Mouse (Mus musculus) CH12.LX (cell line): Measurements from ENCODE around the gene Unk. TPM values are rescaled to one million over a fixed set of nuclear protein-coding genes. Genes with fewer than 3 reads are reported as not detected.

Source experiments
- DNase-seq: peaks from one replicate; pipeline ENCODE4 v3.0.0-alpha.2; 2013; ENCODE audit errors: extremely low read depth
- H3K27ac ChIP-seq: 2 replicates; pipeline ENCODE4 v1.5.1; 2012; ENCODE audit warnings: low read depth, mild to moderate bottlenecking, control low read depth, moderate library complexity; ENCODE audit not compliant: insufficient read depth
- H3K27me3 ChIP-seq: replicated peaks from 2 replicates; pipeline ENCODE3; 2012; ENCODE audit warnings: inconsistent platforms
- H3K36me3 ChIP-seq, 2 experiments: replicated peaks in 1 of 2; 2 replicates each; pipeline versions ENCODE3 to v1.6.1; 2012; ENCODE audit warnings: inconsistent platforms in 1 of 2, low read length in 1 of 2, mild to moderate bottlenecking in 1 of 2, mixed read lengths in 1 of 2, moderate library complexity in 1 of 2; ENCODE audit not compliant: control insufficient read depth in 1 of 2, insufficient read depth in 1 of 2
- H3K4me1 ChIP-seq, 2 experiments: 2 replicates each; pipeline ENCODE4 v1.6.1; 2012; ENCODE audit warnings: inconsistent platforms in 1 of 2, moderate library complexity in 1 of 2; ENCODE audit not compliant: insufficient read depth in 2 of 2, control insufficient read depth in 1 of 2
- H3K4me2 ChIP-seq: 2 replicates; pipeline ENCODE4 v1.6.1; 2012; ENCODE audit warnings: low read depth, mild to moderate bottlenecking, control low read depth; ENCODE audit not compliant: poor library complexity, insufficient read depth, severe bottlenecking
- H3K4me3 ChIP-seq, 3 experiments: fragments of 150-350 bp in 1 of 3; sonication (generic) in 1 of 3; replicated peaks in 1 of 3; 2 replicates each; pipeline versions ENCODE3 to v1.5.1; 2011 to 2012; ENCODE audit warnings: low read depth in 2 of 3, low read length in 2 of 3, mild to moderate bottlenecking in 2 of 3, moderate library complexity in 2 of 3, control low read depth in 1 of 3, improper control_type of control experiment in 1 of 3, inconsistent platforms in 1 of 3, mixed read lengths in 1 of 3; ENCODE audit not compliant: poor library complexity in 1 of 3
- H3K79me2 ChIP-seq: replicated peaks from 2 replicates; pipeline ENCODE4 v1.6.1; 2012; ENCODE audit warnings: mild to moderate bottlenecking, moderate library complexity; ENCODE audit not compliant: control insufficient read depth, poor library complexity, insufficient read depth, severe bottlenecking; ENCODE audit errors: extremely low read depth
- H3K9ac ChIP-seq: 2 replicates; pipeline ENCODE4 v1.6.1; 2012; ENCODE audit warnings: low read depth, mild to moderate bottlenecking, control low read depth, moderate library complexity; ENCODE audit not compliant: insufficient read depth
- H3K9me3 ChIP-seq: replicated peaks from 2 replicates; pipeline ENCODE3; 2012; ENCODE audit warnings: low read length, inconsistent platforms, mixed read lengths
- CHD1 ChIP-seq: IDR thresholded peaks from 2 replicates; pipeline ENCODE4 v1.6.1; 2012; ENCODE audit warnings: low read depth, low read length, improper control_type of control experiment, inconsistent platforms
- CHD2 ChIP-seq: IDR thresholded peaks from 2 replicates; pipeline ENCODE4 v1.6.1; 2011; ENCODE audit warnings: low read length, improper control_type of control experiment
- CTCF ChIP-seq, 2 experiments: IDR thresholded peaks in 1 of 2; conservative IDR thresholded peaks in 1 of 2; 2 replicates each; pipeline ENCODE4 v1.5.1; 2011 to 2012; ENCODE audit warnings: low read depth in 2 of 2, low read length in 2 of 2, improper control_type of control experiment in 1 of 2, inconsistent platforms in 1 of 2, mild to moderate bottlenecking in 1 of 2, moderate library complexity in 1 of 2
- ETS1 ChIP-seq: conservative IDR thresholded peaks from 2 replicates; pipeline ENCODE4 v1.6.1; 2012; ENCODE audit warnings: low read depth, mild to moderate bottlenecking, inconsistent platforms, low read length, improper control_type of control experiment, moderate library complexity
- GABPA ChIP-seq: IDR thresholded peaks from 2 replicates; pipeline ENCODE4 v1.6.1; 2012; ENCODE audit warnings: low read depth, low read length, improper control_type of control experiment, inconsistent platforms; ENCODE audit not compliant: insufficient replicate concordance
- IRF4 ChIP-seq: IDR thresholded peaks from 2 replicates; pipeline ENCODE4 v1.6.1; 2014; ENCODE audit warnings: low read depth, mild to moderate bottlenecking, inconsistent platforms, low read length, improper control_type of control experiment
- JUND ChIP-seq: conservative IDR thresholded peaks from 2 replicates; pipeline ENCODE4 v1.6.1; 2011; ENCODE audit warnings: low read depth, low read length, improper control_type of control experiment
- KAT2A ChIP-seq: IDR thresholded peaks from 2 replicates; pipeline ENCODE4 v1.6.1; 2012; ENCODE audit warnings: low read length, improper control_type of control experiment, inconsistent platforms; ENCODE audit not compliant: insufficient replicate concordance
- MAFK ChIP-seq: IDR thresholded peaks from 2 replicates; pipeline ENCODE4 v1.6.1; 2011; ENCODE audit warnings: low read length, improper control_type of control experiment; ENCODE audit not compliant: insufficient replicate concordance
- MEF2A ChIP-seq: IDR thresholded peaks from 2 replicates; pipeline ENCODE4 v1.6.1; 2014; ENCODE audit warnings: low read depth, mild to moderate bottlenecking, inconsistent platforms, low read length, improper control_type of control experiment, borderline replicate concordance
- NRF1 ChIP-seq: IDR thresholded peaks from 2 replicates; pipeline ENCODE4 v1.6.1; 2014; ENCODE audit warnings: low read depth, mild to moderate bottlenecking, inconsistent platforms, low read length, improper control_type of control experiment, moderate library complexity
- POLR2A ChIP-seq: IDR thresholded peaks from 2 replicates; pipeline ENCODE4 v1.6.1; 2011; ENCODE audit warnings: low read depth, mild to moderate bottlenecking, improper control_type of control experiment, low read length
- RAD21 ChIP-seq: IDR thresholded peaks from 2 replicates; pipeline ENCODE4 v1.6.1; 2011; ENCODE audit warnings: low read depth, mild to moderate bottlenecking, low read length, improper control_type of control experiment, moderate library complexity
- RCOR1 ChIP-seq: conservative IDR thresholded peaks from 2 replicates; pipeline ENCODE4 v1.6.1; 2012; ENCODE audit warnings: low read depth, mild to moderate bottlenecking, inconsistent platforms, low read length, improper control_type of control experiment
- SMC3 ChIP-seq: IDR thresholded peaks from 2 replicates; pipeline ENCODE4 v1.6.1; 2011; ENCODE audit warnings: low read depth, low read length, improper control_type of control experiment
- TBP ChIP-seq: conservative IDR thresholded peaks from 2 replicates; pipeline ENCODE4 v1.6.1; 2011; ENCODE audit warnings: low read depth, low read length, improper control_type of control experiment
- UBTF ChIP-seq: IDR thresholded peaks from 2 replicates; pipeline ENCODE4 v1.6.1; 2012; ENCODE audit warnings: low read depth, mild to moderate bottlenecking, inconsistent platforms, low read length, improper control_type of control experiment, moderate library complexity
- USF2 ChIP-seq: conservative IDR thresholded peaks from 2 replicates; pipeline ENCODE4 v1.6.1; 2011; ENCODE audit warnings: low read depth, low read length, improper control_type of control experiment
- ZC3H11A ChIP-seq: IDR thresholded peaks from 2 replicates; pipeline ENCODE4 v1.6.1; 2012; ENCODE audit warnings: low read depth, mild to moderate bottlenecking, inconsistent platforms, low read length, improper control_type of control experiment
- ZNF384 ChIP-seq: IDR thresholded peaks from 2 replicates; pipeline ENCODE4 v1.6.1; 2012; ENCODE audit warnings: low read depth, low read length, improper control_type of control experiment, inconsistent platforms
- dilution Hi-C: fragments of 300-500 bp; cut with MboI; formaldehyde crosslinking; loops from 2 replicates; pipeline ENCODE4 v1.14.3; 2020; ENCODE audit warnings: low sequenced_read_pairs; ENCODE audit not compliant: extremely low pct_unique_long_range_greater_than_20kb, extremely low pct_ligation_motif_present
- in situ Hi-C: fragments of 300-500 bp; cut with MboI; formaldehyde crosslinking; loops from 3 replicates; pipeline ENCODE4 v1.14.3; 2019; ENCODE audit warnings: low sequenced_read_pairs, low pct_ligation_motif_present, low pct_unique_long_range_greater_than_20kb, mixed read lengths
- polyA plus RNA-seq: library from polyadenylated mRNA; unstranded; fragments of >175 nt; gene quantifications from 2 replicates; pipeline ENCODE4 v1.2.1, GENCODE M21; 2012; ENCODE audit warnings: low read depth; ENCODE audit not compliant: insufficient read length
- total RNA-seq, 2 experiments: library from RNA; depleted of rRNA; stranded (reverse); fragments of 300-350 nt in 1 of 2; fragments of >200 nt in 1 of 2; gene quantifications; 2 replicates each; pipeline ENCODE4 v1.2.3; 2012 to 2014

Gene Unk
- total and polyA plus RNA-seq, 3 experiments = 20.9 to 35.0 (median 24.7) TPM

GRCm38 (mm10) chr11:115982472-115982871, 47.6 kb upstream of the Unk start:
- Histone ChIP-seq H3K9ac (no peak overlapping the region), H3K9me3 (peaks cover 8% of the 10 kb centered on the region), H3K4me1 (peaks cover 0 to 2% of the 10 kb centered on the region in 2 experiments; a peak in 1 of 4 replicates), H3K36me3 (no peaks in the 10 kb centered on the region), H3K79me2 (no peaks in the 10 kb centered on the region), H3K27me3 (peaks cover 77% of the 10 kb centered on the region), H3K27ac (no peak overlapping the region), H3K4me2 (no peak overlapping the region), H3K4me3 (no peak overlapping the region)
- dilution Hi-C loops = no loop called here
- DNase-seq = no peak
- in situ Hi-C loops = no loop called here
- TF ChIP-seq CHD2 = no peak
- no peak for TF ChIP-seq ZC3H11A
- no peak for TF ChIP-seq SMC3
- no peak for TF ChIP-seq MAFK
- TF ChIP-seq USF2 = no peak
- TF ChIP-seq NRF1 = no peak
- no peak for TF ChIP-seq TBP
- TF ChIP-seq MEF2A = no peak
- no peak for TF ChIP-seq KAT2A
- no peak for TF ChIP-seq JUND
- no peak for TF ChIP-seq POLR2A
- no peak for TF ChIP-seq UBTF
- TF ChIP-seq RCOR1 = no peak
- TF ChIP-seq ZNF384 = no peak
- TF ChIP-seq GABPA = no peak
- no peak for TF ChIP-seq CHD1
- TF ChIP-seq ETS1 = no peak
- no peak for TF ChIP-seq IRF4

- in situ Hi-C loops = no loop called here
- DNase-seq = no peak
- no peak for TF ChIP-seq RAD21
- no peak for TF ChIP-seq CTCF (conservative IDR thresholded peaks at IDR 0.05 in 1 of 2, IDR thresholded peaks at IDR 0.05 in 1 of 2; ENCODE audit: low read depth in 2 of 2, low read length in 2 of 2)
- TF ChIP-seq, all 38 proteins: peak for 0
- Histone ChIP-seq H3K36me3 (no peaks in the 10 kb centered on the region), H3K27ac (no peak overlapping the region), H3K79me2 (no peaks in the 10 kb centered on the region), H3K27me3 (peaks cover 73% of the 10 kb centered on the region), H3K9ac (no peak overlapping the region), H3K4me2 (no peak overlapping the region), H3K4me1 (peaks cover 0 to 2% of the 10 kb centered on the region in 2 experiments; a peak in 1 of 4 replicates), H3K4me3 (no peak overlapping the region), H3K9me3 (peaks cover 8% of the 10 kb centered on the region)
- dilution Hi-C loops = no loop called here
Measured at GRCm38 (mm10) chr11:115983291-115983690, 46.8 kb upstream of the Unk start.
